Mouse (Mus musculus) heart, embryonic 11.5 days (tissue): ENCODE data around the gene Cog7. TPM values are rescaled to one million over a fixed set of nuclear protein-coding genes. Genes with fewer than 3 reads are reported as not detected.

Experiments used
- ATAC-seq: fragments of 200-750 bp; cut with Nextera tagmentation; replicated peaks from 2 replicates; pipeline ENCODE4 v1.8.0; 2017; ENCODE audit warnings: moderate library complexity; ENCODE audit not compliant: insufficient number of reproducible peaks, low FRiP score, low TSS enrichment
- H3K27ac ChIP-seq: fragments of 300-500 bp; sonication (generic); 2 replicates; pipeline ENCODE4 v1.5.1; 2014; ENCODE audit warnings: mild to moderate bottlenecking, low read depth, low read length
- H3K27me3 ChIP-seq: fragments of 300-500 bp; sonication (generic); 2 replicates; pipeline ENCODE4 v1.6.1; 2014; ENCODE audit warnings: mild to moderate bottlenecking, low read length, mixed read lengths; ENCODE audit not compliant: control insufficient read depth, insufficient read depth
- H3K36me3 ChIP-seq: fragments of 300-500 bp; sonication (generic); 2 replicates; pipeline ENCODE4 v1.6.1; 2014; ENCODE audit warnings: mild to moderate bottlenecking, low read length, moderate library complexity, mixed read lengths; ENCODE audit not compliant: control insufficient read depth, insufficient read depth
- H3K4me1 ChIP-seq: fragments of 300-500 bp; sonication (generic); 2 replicates; pipeline ENCODE4 v1.6.1; 2014; ENCODE audit warnings: low read length; ENCODE audit not compliant: control insufficient read depth, insufficient read depth
- H3K4me2 ChIP-seq: fragments of 300-500 bp; sonication (generic); 2 replicates; pipeline ENCODE4 v1.6.1; 2014; ENCODE audit warnings: mild to moderate bottlenecking, moderate library complexity
- H3K4me3 ChIP-seq: fragments of 300-500 bp; sonication (generic); 2 replicates; pipeline ENCODE4 v1.5.1; 2014; ENCODE audit warnings: low read depth, low read length
- H3K9ac ChIP-seq: fragments of 300-500 bp; sonication (generic); 2 replicates; pipeline ENCODE4 v1.6.1; 2014; ENCODE audit warnings: mild to moderate bottlenecking, low read depth, low read length, moderate library complexity
- H3K9me3 ChIP-seq: fragments of 300-500 bp; sonication (generic); replicated peaks from 2 replicates; pipeline ENCODE4 v1.6.1; 2016; ENCODE audit warnings: low read length; ENCODE audit not compliant: control insufficient read depth
- WGBS: fragments of 180-500 bp; shearing (Covaris S2); extraction: QIAGEN DNeasy Blood & Tissue Kit; methylation state at CpG from one replicate; pipeline ENCODE4 v1.1.7; 2014; ENCODE audit not compliant: insufficient replicate concordance; 5-methylcytosine and 5-hydroxymethylcytosine counted together
- polyA plus RNA-seq: library from polyadenylated mRNA; unstranded; fragments of >200 nt; fragmentation: Nextera tagmentation; extraction: Ambion mirVana; gene quantifications from 2 replicates; pipeline ENCODE4 v1.2.1, GENCODE M21; 2014

Gene Cog7
- polyA plus RNA-seq, 1 experiment from 2014 or later: 17.4 TPM

DNA sequence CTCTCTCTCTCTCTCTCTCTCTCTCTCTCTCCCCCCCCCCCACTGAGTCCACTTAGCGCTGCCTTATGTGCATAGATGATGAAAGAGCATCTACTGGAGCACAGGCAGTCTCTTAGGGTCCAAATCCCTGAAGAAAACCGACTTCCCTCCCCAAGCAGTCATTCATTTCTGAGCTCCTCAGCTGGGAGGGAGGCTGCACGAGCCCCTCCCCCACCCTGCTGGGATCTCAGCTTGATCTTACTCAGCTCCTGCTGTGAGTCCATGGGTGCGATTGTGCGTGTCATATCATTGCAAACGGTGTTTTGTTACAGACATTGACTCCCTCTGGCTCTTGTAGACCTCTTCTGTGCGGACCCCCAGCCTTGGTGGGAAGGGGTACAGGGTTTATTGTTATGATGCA lies 81.6 kb downstream of the Cog7 start:
- Histone ChIP-seq H3K4me3 (no peak overlapping the region), H3K4me2 (no peak overlapping the region; the same call in 1 of the 2 replicates)
- 8% methylated on average over 7 of the region's 7 CpGs for WGBS

DNA sequence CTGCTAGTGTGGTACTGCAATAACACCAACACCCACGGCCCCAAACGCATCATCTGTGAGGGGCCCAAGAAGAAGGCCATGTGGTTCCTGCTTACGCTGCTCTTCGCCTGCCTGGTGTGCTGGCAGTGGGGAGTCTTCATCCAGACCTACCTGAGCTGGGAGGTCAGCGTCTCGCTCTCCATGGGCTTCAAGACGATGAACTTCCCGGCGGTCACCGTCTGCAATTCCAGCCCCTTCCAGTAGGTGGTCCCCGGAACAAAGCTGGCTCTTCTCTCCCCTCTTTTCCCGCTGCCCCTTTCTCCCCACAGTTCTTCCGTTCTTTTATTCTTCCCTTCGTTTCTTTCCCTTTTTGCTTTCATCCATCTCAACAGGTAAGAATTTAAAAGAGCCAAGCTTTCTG lies 82.2 kb downstream of the Cog7 start:
- H3K27ac ChIP-seq: no peak overlapping the region
- H3K4me1 ChIP-seq: peaks cover 13% of the 10 kb centered on the region
- H3K4me2 ChIP-seq: peak overlapping the region; percentile 21
- no peaks in the 10 kb centered on the region for H3K27me3 ChIP-seq
- no peaks in the 10 kb centered on the region for H3K9me3 ChIP-seq
- ATAC-seq: no peak
- H3K4me3 ChIP-seq: no peak overlapping the region
- H3K36me3 ChIP-seq: no peaks in the 10 kb centered on the region
- 9% methylated on average over 14 of the region's 14 CpGs for WGBS
- no peak overlapping the region for H3K9ac ChIP-seq

More for the DNA sequence above, 81.6 kb downstream of the Cog7 start:
- Histone ChIP-seq H3K4me1 (peaks cover 13% of the 10 kb centered on the region), H3K27ac (no peak overlapping the region), H3K9ac (no peak overlapping the region), H3K36me3 (no peaks in the 10 kb centered on the region), H3K27me3 (no peaks in the 10 kb centered on the region), H3K9me3 (no peaks in the 10 kb centered on the region)
- ATAC-seq: no peak

DNA sequence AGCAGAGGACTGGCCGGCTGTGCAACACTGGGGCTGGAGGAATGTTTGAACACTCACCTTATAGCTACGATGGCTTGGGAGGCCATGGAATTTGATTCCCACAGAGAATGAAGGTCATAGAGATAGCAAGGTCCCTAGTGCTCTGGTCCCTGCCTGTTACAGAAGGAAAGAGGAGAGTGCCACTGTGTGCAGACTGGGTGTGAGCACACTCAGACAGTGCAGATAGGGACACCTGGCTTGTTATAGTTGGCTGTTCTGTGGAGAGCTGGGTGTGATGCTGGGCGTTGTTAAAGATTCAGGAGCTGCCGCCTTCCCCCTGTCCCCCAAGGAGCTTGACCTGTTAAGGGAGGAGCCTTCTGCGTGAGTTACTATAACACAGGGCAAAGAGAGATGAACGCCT lies 84.8 kb downstream of the Cog7 start:
- Histone ChIP-seq H3K9me3 (no peaks in the 10 kb centered on the region), H3K4me2 (no peak overlapping the region), H3K4me1 (peaks cover 3% of the 10 kb centered on the region; the same call in 1 of the 2 replicates), H3K4me3 (no peak overlapping the region), H3K36me3 (no peaks in the 10 kb centered on the region), H3K9ac (no peak overlapping the region), H3K27ac (no peak overlapping the region), H3K27me3 (no peaks in the 10 kb centered on the region)
- no peak for ATAC-seq
- 46% methylated on average over 6 of the region's 6 CpGs for WGBS

DNA sequence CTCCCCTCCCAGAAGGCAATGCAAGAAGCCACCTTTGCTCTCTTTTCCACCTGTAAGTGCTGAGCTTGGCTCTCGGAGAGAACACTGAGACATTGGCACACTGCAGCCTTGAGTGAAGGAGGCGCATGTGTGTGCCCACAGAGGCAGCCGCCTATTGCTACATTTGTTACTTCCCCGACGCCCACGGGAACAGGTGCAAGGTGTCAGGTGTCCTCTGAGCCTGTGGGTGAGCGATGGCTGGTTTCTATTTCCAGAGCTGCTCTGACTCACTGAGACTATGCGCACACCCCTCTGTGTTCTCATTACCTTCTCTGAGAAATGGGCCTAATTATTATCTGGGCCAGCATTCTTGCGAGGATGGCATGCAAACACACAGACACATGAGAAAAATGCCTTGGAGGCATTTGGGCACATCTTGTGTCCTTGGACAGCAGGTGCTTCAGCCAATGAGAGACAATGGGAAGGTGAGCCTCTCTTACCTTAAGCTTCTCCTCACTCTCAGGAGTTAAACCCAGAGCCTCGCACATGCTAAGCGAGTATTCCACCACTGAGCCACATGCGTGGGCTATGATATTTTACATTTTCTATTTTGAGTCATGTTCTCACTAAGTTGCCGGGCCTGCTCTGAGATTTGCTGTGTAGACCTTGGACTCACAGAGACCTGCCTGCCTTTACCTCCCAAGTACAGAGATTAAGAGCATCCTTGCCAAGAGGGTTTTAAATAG lies 90.7 kb downstream of the Cog7 start:
- Histone ChIP-seq H3K4me1 (no peaks in the 10 kb centered on the region), H3K9me3 (no peaks in the 10 kb centered on the region), H3K36me3 (no peaks in the 10 kb centered on the region), H3K4me3 (no peak overlapping the region), H3K27ac (no peak overlapping the region), H3K27me3 (no peaks in the 10 kb centered on the region), H3K4me2 (no peak overlapping the region), H3K9ac (no peak overlapping the region)
- WGBS: 84% methylated on average over 13 of the region's 13 CpGs
- ATAC-seq: no peak

DNA sequence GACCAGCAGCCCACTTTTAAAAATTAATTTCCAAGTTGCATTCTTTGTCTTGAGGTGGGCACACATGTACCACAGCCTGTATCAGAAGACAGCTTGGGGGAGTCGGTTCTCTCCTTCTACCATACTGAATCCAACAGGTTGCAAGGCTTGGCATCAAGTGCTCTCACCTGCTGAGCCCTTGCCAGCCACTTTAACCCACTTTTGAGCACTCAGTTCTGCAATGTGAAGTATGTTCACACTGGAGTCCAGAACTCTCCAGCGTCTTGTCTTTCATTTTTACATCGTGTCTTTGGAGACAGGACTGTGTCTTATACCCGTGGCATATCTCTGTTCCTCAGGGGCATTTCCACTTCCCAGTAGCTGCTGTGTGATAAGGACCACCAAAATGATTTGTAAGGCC lies 101.3 kb downstream of the Cog7 start:
- WGBS: 70% methylated on average over 4 of the region's 4 CpGs
- Histone ChIP-seq H3K36me3 (no peaks in the 10 kb centered on the region), H3K27me3 (no peaks in the 10 kb centered on the region), H3K9ac (no peak overlapping the region), H3K4me2 (no peak overlapping the region), H3K4me3 (no peak overlapping the region), H3K9me3 (no peaks in the 10 kb centered on the region), H3K4me1 (no peaks in the 10 kb centered on the region), H3K27ac (no peak overlapping the region)
- ATAC-seq: no peak

DNA sequence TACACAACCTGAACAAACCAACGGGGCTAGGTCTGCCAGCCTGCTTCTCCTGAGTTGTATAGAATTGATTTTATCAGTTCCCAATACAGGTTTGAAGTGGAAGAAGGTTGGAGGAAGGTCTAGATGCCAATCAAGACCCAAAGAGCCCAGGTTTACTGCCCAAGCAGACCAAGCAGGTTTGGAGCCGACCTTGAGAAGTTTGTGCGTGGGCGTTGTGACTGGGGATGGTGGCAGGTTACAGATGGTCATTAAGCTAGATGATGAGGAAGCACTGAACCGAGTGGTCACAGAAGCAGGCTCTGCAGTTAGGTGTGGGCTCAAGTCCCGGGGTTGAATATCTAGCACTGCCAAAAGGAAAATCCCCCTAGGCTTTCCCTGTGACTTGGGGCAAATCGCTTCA lies 106.7 kb downstream of the Cog7 start:
- Histone ChIP-seq H3K36me3 (no peaks in the 10 kb centered on the region), H3K4me2 (no peak overlapping the region), H3K9ac (no peak overlapping the region), H3K4me1 (no peaks in the 10 kb centered on the region), H3K9me3 (no peaks in the 10 kb centered on the region), H3K4me3 (no peak overlapping the region), H3K27me3 (no peaks in the 10 kb centered on the region), H3K27ac (no peak overlapping the region)
- WGBS: 78% methylated on average over 7 of the region's 7 CpGs
- no peak for ATAC-seq

DNA sequence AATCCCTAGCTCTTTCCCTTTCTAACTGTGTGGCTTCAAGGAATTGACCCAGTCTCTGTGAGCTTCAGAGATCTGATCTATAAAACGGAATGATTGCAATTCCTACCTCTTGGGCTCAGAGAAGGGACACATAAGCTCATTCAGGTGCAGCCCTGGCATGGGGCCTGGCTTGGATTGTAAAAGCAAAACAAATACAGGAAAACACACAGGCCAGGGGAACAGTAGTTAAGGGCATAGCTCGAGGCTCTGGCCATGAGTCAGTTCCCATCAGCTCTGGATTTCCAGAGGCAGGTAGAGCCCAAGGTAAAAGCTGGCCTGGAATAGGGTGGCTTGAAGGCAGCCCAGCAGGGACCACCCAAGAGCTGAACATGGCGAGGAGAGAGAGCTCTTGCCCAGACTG lies 107.5 kb downstream of the Cog7 start:
- Histone ChIP-seq H3K9me3 (no peaks in the 10 kb centered on the region), H3K4me3 (no peak overlapping the region), H3K27me3 (no peaks in the 10 kb centered on the region), H3K36me3 (no peaks in the 10 kb centered on the region), H3K9ac (no peak overlapping the region), H3K4me2 (no peak overlapping the region), H3K27ac (no peak overlapping the region), H3K4me1 (no peaks in the 10 kb centered on the region)
- 36% methylated on average over 3 of the region's 3 CpGs for WGBS
- ATAC-seq: no peak

DNA sequence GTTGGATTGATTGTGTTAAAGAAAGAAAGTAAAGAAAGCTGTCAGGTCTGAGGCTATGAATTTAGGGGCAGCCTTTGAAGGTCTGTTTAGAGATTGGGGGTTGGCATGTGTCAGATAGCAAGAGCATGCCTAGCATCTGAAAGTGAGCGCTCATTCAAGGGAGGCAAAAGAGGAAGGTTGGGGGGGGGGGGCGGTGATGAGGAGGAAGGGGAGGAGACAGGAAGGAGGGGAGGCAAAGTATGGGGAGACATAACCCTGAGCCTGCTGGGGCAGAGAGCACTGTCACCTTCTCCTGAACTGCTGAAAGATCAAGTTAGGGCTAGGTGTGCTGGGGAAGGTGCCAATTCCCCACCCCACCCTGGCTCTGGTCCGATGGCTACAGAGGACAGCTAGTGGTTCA lies 109.9 kb downstream of the Cog7 start:
- ATAC-seq: no peak; the same call in 1 of the 2 replicates
- Histone ChIP-seq H3K4me2 (no peak overlapping the region), H3K9ac (no peak overlapping the region), H3K36me3 (no peaks in the 10 kb centered on the region), H3K4me3 (no peak overlapping the region), H3K27me3 (peaks cover 2% of the 10 kb centered on the region), H3K9me3 (no peaks in the 10 kb centered on the region), H3K4me1 (no peaks in the 10 kb centered on the region), H3K27ac (no peak overlapping the region)
- 83% methylated on average over 3 of the region's 3 CpGs for WGBS
